Mouse (Mus musculus) layer of hippocampus, postnatal 36 days (tissue): ENCODE measurements around the gene Med18. TPM values are rescaled to one million over a fixed set of nuclear protein-coding genes. Genes with fewer than 3 reads are reported as not detected.
"Not testable (repeated sequence)": the region's sequence is repeated elsewhere in the genome, so short reads cannot be mapped to it uniquely, and the experiment has no call there.

ENCODE experiments used
- DNase-seq, 2 experiments: peaks; one replicate each; pipeline ENCODE4 v3.0.0; 2022
- total RNA-seq, 2 experiments: library from RNA; stranded (reverse); gene quantifications; 2 replicates each; pipeline ENCODE4 v1.2.3; 2021

The Med18 gene
- total RNA-seq, 2 experiments from 2014 or later = 8.8 to 10.4 TPM

DNA sequence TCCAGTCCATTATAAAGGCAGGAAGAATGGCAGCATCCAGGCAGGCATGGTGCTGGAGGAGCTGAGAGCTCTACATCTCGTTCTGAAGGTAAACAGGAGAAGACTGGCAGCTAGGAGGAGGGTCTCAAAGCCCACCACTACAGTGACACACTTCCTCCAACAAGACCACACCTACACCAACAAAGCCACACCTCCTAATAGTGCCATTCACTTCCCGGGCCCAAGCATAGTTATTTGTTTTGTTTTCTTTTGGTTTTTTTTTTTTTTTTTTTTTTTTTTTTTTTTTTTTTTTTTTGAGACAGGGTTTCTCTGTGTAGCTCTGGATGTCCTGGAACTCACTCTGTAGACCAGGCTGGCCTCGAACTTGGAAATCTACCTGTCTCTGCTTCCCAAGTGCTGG lies 18.4 kb upstream of the Med18 start:
- DNase-seq = not testable (repeated sequence)

DNA sequence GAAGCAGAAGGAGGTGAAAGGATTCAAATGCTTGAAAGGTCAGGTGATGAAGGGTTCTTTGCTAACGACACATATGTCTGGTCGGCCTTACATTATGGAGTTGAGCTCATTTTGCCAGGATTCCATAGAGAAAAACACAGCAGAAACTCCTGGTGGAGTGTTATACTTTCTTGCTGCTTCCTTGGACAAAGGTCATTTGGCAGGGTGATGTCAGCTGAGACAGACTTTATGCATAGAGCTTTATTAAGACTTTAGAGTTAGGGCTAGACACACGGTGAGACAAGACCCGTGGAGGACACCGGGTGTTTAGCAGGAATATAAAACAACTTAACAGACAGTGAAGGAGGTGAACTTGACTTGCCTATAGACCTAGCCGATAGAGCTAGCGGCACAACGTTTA lies 14.1 kb upstream of the Med18 start:
- no peak for DNase-seq

- DNase-seq = no peak
Observed at GRCm38 (mm10) chr4:132475895-132476878, 12.5 kb upstream of the Med18 start.

DNA sequence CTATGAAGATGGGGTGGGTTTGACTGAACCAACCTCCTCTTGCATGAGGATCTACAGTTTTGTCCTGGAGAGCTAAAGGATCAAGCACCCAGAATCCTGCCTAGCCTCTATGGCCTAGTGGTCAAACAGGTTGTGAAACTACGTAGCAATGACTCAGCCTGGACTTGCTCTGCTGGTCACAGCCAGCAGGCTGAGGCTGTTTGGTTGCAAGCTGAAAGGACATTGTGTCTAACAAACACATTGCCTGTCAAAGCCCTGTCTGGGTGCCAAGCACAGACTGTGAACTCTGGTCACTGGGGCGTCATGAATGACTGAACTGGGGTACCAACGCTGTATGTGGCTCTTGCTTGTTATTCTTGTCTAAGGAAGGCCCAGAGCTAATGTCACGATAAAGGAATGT lies 10.9 kb upstream of the Med18 start:
- no peak for DNase-seq

- DNase-seq = no peak
Observed at GRCm38 (mm10) chr4:132473411-132473810, 9.7 kb upstream of the Med18 start.

DNA sequence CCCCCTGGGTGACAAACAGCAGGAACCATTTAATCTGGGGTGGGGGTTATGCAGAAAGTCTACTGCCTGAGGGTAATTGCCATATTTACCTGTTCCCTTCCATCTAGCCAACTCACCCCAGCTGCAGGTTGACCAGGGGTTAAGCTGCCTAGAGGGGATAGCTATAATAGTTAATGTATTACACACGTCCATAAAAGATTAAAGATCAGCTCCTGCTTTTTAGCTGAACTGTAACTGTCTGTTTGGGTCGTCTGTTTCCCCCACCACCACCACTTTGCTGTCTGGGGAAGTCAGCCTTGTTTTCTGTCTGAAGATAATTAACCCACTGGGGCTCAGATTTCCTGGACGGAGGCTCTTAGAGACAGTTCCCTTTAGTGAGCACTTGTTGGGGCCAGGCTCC lies 6.2 kb upstream of the Med18 start:
- no peak for DNase-seq

DNA sequence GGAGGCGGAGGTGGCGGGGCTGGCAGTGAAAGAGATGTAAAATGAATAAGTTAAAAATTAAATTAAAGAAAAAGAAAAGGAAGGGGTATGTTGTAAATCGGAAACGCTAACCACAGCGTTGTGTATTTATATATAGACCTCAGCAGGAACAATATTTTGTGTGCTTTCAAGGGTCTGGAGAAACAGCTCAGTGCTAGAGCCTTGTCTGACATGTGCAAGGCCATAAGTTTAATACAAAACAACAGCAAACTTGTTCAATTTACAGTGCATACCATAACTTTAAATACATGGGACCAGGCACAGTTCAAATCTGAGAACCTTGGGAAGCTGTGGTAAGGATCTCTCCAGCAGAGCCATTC lies 513 bp upstream of the Med18 start:
- DNase-seq = no peak

GRCm38 (mm10) chr4:132462836-132463235 lies 885 bp downstream of the Med18 start:
- no peak for DNase-seq

DNA sequence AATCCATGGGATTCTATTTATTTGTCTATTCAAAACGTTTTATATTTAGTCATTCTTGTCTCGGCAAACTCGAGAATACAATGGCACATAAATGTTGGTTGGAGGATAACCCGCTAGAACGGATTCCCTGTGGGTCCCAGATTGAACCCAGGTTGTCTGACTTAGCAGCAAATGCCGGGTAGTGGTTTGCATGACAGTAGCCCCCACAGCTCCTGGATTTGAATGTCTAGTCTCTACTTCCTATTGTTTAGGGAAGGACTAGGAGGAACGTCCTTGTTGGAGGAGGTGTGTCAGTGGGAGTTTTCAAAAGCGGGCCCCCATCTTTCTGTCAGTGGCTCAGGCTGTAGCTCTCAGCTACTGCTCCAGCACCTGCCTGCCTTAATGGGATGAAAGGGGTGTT lies 3.5 kb downstream of the Med18 start:
- no peak for DNase-seq

DNA sequence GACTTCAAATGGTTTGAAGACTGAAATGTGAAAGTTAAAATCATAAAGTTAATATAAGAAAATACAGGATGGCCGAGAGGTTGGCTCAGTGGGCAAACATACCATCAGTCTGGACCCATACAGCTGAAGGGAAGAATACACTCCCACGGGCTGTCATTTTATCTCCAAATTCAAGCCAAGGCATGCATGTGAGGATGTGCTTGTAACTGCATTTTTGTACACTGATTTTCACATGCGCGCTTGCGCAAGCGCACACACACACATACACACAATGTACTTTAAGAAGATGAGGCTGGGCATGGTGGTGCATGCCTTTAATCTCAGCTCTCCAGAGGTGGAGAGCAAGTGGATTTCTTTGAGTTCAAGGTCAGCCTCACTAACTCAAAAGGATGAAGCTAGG lies 8.2 kb downstream of the Med18 start:
- no peak for DNase-seq

DNA sequence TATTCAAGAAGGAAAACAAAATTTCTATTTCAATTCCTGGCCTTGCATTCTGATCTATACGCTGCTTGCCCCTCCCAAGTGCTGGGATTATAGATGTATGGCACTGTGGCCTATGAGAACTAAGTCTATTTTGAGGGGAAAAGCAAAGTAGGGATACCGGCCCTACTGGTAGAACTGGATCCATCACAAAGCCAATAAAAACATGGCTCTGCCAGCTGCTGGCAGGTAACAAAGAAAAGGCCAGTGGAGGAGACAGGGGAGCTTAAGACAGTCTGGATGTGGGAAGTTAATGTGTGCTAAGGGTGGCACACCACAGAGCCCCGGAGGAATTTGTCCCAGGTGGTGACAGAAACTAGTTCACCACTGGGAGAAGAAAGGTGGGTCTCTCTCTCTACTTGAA lies 8.6 kb downstream of the Med18 start:
- no peak for DNase-seq

DNA sequence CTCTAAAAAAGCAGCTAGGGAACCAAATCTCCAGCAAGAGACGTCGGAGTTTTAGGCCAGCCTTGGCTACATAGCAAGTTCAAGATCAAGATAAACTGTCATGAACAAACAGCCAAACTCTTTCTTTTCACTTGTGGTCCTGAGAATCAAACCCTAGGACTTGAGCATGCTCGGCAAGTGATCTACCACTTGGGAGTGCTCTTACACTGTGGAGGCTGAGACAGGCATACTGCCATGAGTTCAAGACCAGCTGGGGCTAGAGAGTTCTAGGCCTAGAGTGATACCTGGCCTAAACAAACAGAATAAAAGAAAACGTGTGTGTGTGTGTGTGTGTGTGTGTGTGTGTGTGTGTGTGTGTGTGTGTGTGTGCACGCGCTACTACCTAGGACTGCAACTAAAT lies 9.5 kb downstream of the Med18 start:
- DNase-seq = no peak

- DNase-seq = no peak
Observed at GRCm38 (mm10) chr4:132449778-132450177, 13.9 kb downstream of the Med18 start.

DNA sequence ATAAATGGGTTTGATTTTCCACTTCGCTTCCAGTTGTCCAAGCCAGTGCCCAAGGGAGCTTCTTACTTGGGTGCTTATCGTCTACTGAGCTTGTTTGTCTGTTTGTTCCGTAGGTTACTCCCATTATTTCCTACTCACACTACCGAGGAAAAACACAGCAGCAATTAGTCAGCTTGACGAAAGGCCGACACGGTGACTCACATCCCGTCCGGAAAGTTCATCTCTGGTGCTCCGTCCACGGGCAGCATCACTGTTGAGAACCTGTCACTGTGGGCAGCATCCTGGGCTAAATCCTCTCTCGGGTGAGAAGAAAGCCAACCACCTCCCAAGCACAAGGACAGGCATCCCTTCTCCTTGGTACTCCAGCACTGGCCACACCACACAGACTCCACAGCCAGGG lies 17.6 kb downstream of the Med18 start:
- no peak for DNase-seq

- DNase-seq = no peak
Observed at GRCm38 (mm10) chr4:132444516-132444915, 19.2 kb downstream of the Med18 start.

- no peak for DNase-seq
Observed at GRCm38 (mm10) chr4:132437857-132438256, 25.9 kb downstream of the Med18 start.

- DNase-seq = no peak
Observed at GRCm38 (mm10) chr4:132432717-132433372, 30.9 kb downstream of the Med18 start.

GRCm38 (mm10) chr4:132428022-132428542 lies 35.6 kb downstream of the Med18 start:
- no peak for DNase-seq

DNA sequence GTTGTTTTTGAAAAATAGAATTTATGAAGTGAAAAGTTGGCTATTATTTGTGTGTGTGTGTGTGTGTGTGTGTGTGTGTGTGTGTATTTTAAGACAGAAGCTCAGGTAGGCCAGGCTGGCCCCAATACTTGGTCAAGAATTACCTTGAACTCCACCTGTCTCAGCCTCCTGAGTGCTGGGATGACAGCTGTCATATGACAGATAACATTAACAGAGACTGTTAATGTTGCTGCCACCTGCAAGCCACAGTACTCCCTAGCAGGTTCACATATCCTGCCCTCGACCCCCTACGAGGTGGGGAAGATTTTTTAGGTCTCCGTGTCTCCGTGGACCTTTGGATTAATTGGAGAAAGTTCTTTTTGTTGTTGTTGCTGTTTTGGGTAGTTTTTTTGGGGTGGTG lies 36.2 kb downstream of the Med18 start:
- DNase-seq = no peak

DNA sequence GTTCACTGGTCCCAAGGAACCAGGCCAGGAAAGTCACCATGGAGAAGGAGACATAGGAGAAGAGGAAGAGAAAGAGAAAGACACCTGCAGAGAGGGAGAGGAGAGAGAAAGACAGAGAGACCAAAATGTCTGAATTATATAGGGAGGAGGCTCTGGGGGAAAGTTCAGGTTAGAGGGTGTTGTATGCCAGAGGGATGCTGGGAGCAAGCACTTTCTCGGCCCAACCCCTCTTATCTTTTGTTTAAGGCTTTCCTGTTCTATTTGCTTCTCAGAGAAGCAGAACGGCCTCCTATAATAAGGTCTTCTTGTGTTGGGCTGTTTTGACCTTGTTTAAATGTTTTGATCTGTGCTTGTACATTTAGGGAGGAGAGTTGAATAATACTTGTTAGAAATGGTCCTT lies 37.7 kb downstream of the Med18 start:
- DNase-seq = no peak

GRCm38 (mm10) chr4:132424765-132425164 lies 39.0 kb downstream of the Med18 start:
- no peak for DNase-seq

DNA sequence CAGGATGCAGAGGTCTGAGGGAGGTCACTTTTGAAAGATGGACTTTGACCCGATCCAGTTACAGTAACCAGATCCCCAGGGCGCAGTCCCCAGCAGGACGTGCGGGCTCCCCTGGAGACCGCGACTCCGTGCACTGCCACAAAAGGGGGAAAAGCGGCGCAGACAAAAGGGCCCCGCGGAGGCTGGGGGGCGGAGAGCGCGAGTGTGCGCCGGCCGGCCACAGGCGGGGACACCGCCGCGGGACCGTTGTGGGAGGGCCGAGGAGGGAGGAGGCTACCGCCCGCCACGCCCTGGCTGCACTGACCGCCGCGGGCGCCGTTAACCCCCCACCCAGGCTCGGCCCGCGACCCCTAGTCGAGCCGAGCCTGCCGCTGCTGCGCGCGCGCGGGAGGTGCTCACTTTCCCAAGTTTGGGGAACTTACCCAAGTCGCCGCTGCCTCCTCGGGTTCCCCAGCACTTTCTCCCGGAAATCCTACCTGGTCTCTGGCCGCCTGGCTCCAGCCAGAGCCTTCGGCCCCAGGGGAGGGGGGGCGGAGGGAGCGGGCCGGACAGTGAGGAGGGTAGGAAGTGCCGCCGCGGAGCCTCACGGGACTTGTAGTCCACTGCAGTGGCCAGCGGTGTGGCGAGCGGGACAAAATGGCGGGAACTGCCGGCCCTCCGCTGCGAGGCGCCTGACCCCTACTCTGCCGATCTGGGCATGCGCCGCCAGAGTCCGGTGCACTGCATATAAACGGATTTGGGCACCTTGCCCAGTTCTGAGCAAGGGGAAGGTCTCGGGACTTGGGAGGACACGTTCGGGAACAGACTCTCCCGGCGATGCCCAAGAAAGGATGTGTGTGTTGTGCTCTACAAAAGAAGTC lies 41.6 kb downstream of the Med18 start, which contains the start of gene Phactr4:
TSS of gene Phactr4 (minus strand) at position 567 of the 860 bp plus-strand sequence.
- DNase-seq = peak; percentile 91 to 92

DNA sequence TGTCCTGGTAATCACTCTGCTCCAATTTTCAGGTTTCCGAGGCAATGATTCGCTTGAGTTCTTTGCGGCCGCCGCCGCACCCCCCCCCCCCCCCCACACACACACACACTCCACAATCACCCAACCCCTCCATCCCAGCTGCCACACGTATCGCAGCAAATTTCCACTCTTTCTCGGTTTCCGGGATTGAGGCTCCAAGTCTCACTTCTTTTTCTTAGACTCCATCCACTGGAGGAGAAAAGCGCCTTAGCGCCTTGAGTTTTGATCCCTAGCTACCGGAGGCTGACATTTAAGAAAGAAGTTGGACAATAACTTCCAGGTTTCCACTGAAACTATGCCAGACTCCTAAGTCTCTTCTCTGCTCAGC lies 42.2 kb downstream of the Med18 start:
- DNase-seq = no peak
